Mouse (Mus musculus) thymus, postnatal 0 days (tissue): ENCODE measurements around the gene Ttc38. TPM values are rescaled to one million over a fixed set of nuclear protein-coding genes. Genes with fewer than 3 reads are reported as not detected.

Experiments used
- DNase-seq: peaks from one replicate; pipeline ENCODE4 v3.0.0-alpha.2; 2015; ENCODE audit warnings: low spot score
- polyA plus RNA-seq: library from polyadenylated mRNA; unstranded; fragments of >200 nt; fragmentation: Nextera tagmentation; extraction: Ambion mirVana; gene quantifications from 2 replicates; pipeline ENCODE4 v1.2.1, GENCODE M21; 2015

Ttc38 gene
- polyA plus RNA-seq: 8.1 and 10.1 TPM in 2 replicates

DNA sequence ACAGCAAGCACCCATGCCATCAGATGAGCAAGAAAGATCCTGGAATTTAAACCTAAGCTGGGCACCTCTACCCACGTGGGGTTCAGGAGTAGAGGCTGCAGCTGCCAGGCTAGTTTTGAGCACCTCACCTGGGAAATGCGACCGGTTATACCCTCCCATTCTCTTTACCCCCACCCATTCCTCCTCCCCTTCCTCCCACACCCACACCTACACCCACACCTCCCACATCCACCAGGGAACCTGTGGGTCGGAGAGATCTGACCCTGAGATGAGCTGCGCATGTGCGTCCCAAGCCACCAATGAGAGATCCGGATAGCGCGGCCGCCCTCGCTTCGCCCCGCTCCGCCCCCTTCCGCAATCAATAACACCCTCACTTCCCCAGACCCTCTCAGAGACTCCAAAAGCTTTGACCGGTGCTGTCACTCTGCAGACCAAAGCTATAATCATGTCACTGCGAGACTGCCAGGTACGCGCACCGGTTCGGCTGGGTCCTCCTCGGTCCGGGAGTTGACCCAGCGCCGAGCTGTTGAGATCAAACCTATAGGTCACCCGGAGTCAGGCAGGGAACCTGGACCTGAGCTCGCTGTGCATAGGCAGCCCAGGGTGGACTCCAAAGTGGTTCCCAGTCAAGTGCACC, at the start of gene Ttc38:
TSS of gene Ttc38 (plus strand) at position 353 of the 637 bp plus-strand sequence.
- DNase-seq: peak; percentile 75

DNA sequence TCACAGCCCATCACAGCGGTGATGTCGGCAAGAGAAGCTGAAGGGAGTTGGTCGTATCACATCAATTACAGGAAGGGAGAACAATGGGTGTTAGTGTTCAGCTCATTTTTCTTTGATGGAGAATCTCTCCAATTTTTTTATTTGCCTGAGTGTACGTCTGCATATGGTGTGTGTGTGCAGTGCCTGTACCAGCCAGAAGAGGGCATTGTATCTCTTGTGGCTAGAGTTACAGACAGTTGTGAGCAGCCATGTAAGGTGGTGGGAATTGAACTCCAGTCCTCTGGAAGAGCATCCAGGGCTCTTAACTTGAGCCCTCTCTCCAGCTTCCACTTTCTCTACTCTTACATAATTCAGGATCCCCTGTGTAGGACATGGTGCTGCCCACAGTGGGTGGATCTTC, 49.0 kb upstream of the Ttc38 start:
- DNase-seq: no peak

DNA sequence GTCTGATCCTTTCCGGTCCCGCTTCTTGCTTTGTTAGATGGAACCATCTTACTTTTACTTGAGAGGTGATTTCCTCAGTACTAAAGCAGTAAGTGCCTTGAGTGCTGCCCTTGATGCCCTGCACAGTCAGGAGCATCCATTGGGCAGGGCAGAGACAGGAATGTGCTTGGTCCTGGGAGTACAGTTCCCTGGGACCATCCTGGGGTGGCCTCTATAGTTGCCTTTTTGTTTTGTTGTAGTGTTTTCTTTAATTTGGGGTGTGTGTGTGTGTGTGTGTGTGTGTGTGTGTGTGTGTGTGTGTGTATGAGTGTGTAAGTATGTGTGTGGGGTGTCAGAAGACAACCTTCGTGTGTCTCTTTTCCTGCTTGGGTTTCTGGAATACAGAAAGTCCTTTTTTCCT, 47.8 kb upstream of the Ttc38 start:
- DNase-seq: no peak

DNA sequence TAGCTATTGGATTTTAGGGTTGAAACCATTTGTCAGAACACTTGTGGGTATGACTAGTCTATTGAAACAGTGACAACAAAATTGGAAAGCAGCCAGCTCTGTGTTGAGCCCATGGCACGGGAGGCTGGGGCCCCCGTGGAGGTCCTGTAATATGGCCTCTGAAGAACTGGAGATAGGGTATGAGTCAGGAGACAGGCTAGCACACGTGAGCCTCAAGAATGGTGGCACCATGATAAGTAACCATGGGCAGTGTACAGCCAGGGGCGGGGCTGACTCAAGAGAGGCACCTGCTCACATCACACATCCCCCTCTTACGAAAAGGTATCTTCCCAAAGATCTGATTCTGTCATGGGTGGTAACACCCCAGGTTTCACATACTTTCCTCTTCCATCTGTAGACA, 45.4 kb upstream of the Ttc38 start:
- no peak for DNase-seq

DNA sequence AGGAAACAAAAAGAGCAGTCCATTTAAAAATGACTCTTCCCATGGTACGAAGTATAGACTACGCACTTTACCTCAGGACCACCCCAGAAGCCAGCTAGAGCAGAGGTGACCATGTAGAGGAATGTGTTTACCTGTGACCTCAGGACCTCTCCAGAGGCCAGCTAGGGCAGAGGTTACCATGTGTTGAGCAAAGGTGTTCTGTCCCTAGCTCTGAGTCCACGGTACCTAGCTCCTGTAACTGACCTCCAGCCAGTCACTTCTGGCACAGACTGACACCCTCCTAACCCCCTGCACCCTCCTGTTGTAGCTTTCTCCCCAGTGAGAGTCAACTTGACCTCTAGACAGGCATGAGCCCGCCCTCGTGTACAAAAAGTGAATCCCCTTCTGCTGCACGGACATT, 44.6 kb upstream of the Ttc38 start:
- no peak for DNase-seq

DNA sequence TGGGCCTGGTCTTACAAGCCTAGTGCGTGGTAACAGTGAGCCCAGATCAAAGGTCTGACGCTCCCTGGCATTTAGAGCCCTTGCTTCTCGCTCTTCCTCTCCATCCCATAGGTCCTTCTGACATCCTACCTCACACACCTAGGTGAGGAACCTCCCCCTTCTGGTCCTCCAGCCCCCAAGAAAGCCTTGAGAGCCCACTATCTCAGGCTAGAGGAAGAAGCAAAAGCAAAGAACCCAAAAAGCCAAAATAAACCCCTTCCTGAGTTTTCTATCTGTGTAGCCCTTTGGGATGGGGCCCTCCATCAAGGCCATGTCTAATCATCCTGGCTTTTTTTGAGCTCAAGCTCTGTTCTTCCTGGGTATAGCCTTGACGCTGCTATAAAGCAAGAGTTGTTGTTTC, 44.1 kb upstream of the Ttc38 start:
- no peak for DNase-seq

DNA sequence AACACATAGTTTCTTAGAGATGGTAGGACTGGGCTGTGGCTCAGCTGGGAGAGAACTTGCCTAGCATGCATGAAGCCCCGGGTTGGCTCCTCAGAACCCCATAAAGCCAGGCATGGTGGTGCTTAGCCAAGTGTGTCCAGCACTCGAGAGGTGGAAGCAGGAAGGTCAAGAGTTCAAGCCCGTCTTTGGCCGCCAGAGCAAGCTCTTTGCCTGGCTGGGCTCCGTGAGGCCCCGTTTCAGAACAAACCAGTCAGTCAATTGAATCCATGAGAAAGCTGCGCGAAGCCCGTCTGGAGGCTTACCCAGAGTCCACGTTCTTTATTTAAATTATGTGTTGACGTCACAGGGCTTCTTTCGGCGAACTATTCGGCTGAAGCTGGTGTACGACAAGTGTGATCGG, 43.5 kb upstream of the Ttc38 start:
- no peak for DNase-seq

GRCm38 (mm10) chr15:85791449-85791848, 40.7 kb upstream of the Ttc38 start:
- DNase-seq: no peak

- DNase-seq: no peak
Observed at GRCm38 (mm10) chr15:85792819-85793218, 39.3 kb upstream of the Ttc38 start.

DNA sequence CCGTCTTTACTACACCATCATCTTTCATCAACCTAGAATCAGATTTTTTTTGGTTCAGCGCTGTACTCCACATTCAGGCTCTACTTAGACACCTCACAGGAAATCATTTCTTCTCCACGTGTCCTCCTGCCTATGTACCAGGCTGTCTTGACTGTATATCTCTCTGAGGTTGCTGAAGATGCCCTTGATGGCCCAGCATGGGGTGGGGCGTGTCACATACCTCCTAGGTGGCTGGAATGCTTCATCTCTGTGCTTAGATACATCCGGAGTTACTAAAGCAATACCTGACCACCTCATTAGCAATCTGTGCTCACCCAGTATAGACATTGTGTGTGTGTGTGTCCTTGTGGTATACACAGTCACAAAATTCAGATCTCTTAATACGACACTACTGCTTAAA, 36.6 kb upstream of the Ttc38 start:
- DNase-seq: no peak

GRCm38 (mm10) chr15:85798676-85799075, 33.4 kb upstream of the Ttc38 start:
- DNase-seq: no peak

DNA sequence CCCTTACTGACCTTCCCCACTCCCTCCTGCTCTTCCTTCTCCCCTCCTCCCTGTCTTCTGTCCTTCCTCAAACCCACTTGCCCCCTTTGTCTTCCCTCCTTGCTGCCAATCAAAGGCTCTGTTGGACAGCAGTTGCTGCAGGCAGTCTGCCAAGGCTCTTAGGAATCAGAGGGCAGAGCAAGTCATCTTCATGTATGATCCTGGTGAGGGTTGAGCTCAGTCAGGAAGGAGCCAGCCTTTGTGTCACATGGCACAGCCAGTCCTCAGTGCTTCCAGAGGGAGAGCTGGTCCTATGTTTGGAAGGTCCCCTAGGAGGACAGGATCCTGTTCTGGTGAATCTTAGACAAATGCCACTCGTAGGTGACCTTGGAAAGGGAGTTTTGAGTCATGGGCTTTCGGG, 29.2 kb upstream of the Ttc38 start:
- DNase-seq: no peak

- DNase-seq: no peak
Observed at GRCm38 (mm10) chr15:85806886-85807285, 25.2 kb upstream of the Ttc38 start.

GRCm38 (mm10) chr15:85807404-85807803, 24.7 kb upstream of the Ttc38 start:
- DNase-seq: no peak

- DNase-seq: peak; percentile 51
Observed at GRCm38 (mm10) chr15:85808031-85808430, 24.1 kb upstream of the Ttc38 start.

GRCm38 (mm10) chr15:85808434-85808833, 23.7 kb upstream of the Ttc38 start:
- no peak for DNase-seq

GRCm38 (mm10) chr15:85809091-85809490, 23.0 kb upstream of the Ttc38 start:
- DNase-seq: peak; percentile 84

DNA sequence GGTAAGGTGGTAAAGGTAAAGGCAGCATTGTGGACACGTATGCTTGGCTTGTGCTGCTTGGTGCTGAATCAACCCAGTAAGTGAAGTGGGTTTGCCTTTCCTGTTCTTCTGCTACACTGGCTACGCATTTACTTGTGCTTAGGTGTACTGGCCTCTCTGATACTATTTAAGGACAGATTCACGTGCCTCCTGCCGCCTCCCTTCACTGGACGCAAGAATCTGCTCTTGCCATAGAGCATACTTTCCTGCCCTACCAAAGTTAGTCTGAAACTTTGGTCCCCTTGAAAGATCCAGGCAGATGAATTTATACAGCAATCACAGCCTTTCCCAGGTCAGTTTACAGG, 21.7 kb upstream of the Ttc38 start:
- DNase-seq: no peak

DNA sequence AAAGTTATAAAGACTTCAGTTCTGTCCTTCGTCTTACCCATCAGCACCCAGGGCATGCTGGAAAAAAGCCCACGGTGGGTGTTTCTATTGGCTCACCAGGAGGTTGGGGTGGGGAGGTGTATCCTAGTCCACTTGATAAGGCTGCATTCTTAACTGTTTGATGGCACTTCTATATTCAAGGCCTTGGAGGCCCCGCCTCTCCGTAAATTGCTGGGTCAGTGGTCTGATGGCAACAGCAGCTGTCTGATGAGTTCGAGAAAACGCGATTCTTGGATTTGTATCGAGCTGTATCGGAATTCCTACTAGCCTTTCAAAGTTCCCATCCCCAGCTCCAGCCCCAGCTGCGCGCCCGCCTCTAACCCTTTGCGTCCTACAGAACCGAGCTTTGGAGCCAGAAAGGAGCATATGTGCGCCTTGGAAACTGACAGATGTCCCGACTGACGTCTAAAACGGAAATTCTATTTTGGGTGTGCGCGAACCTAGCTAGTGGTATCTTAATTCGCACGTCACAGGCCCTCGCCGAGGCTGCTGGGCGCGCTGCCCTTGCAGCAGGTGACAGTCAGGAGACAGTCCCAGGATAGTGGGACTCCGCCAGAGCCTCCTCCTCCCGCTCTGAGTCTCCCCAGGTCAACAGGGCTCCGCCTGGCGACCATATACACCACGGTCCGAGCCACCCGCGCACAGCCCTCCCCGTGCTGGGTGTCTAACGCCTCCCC, 21.1 kb upstream of the Ttc38 start:
- peak; percentile 65 for DNase-seq

GRCm38 (mm10) chr15:85811535-85812277, 20.4 kb upstream of the Ttc38 start, which contains the start of gene Cdpf1:
Cdpf1 (minus strand) TSS chr15:85811697.
- DNase-seq: peak; percentile 99

DNA sequence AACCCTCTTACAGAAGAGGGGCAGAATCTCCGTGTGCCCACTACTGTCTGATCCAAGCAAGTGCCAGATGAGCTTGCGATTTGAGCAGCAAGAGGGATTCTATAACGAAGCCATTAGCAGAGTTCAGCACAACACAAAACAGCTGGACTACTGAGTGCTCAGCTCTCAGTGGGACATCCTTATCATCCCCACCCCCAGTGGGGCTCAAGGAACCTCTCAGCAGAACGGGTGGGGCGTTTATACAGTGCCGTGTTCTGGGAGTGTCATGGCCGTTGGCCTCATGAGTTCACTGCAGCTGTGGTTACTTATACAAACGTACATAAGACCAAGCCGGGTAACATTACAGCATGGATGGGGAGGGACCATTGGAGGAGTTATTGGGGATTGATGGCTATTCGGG, 18.7 kb upstream of the Ttc38 start:
- no peak for DNase-seq

DNA sequence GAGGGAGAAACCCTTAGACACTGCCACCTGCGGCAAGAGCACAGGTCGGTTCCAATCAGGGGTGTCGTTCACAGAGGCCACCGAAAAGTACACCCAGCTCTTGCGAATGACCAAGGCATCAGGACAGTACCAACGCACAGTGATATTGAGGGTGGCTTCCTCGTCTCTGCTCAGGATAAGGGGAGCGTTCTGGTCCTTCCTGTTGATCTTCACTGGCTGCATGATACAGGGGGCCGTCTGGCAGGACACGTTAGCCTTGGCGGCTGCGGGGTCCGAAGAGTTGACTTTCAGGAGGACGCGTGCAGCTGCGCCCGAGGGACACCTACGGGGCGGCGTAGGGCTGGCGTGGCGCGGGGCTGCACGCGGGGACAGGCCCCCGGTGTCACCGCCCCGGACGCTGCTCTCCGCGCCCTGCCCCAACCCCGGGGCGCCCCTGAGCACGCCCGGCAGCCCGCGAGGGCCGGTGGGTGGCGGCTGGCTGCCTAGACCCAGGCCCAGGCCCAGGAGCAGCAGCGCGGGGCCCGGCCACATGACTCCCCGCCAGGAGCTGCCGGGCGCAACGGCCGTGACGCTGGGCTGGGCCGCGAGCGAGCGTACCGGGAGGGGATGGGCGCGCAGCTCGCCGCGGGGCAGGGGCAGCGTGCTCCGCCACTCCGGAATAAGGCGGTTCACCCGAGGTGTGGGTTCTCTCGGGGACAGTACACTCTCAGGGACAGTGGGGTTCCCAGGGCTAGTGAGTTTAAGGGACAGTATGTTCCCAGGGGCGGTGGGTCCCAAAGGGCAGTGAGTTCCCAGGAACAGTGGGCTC, 10.7 kb upstream of the Ttc38 start, which contains the start of gene Pkdrej:
TSS of gene Pkdrej (minus strand) at position 532 of the 808 bp plus-strand sequence.
- DNase-seq: no peak
